Comparison of ENCODE assay signal across 18 mouse cellular contexts in the genomic region with DNA sequence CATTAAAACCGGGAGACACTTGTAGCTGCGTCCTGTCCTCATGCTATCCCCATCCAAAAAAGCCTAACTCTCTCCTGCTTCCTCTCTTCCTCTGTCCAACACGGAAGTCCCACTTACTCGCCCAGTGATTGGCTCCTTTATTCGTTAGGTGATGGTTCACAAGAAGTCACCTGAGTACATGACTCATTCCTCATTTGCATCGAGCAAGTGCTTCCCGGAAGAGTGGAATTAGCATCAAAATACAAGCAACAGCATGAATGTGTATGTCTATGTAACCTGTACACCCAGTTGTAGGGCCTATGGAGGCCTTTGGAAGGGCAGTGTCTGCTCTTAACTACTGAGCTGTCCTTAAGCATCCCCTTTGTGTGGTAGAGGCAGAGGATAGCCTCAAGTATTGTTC. TPM values are rescaled to one million over a fixed set of nuclear protein-coding genes. Genes with fewer than 3 reads are reported as not detected.
"Had no signal": no experiment of that assay in that cellular context is flagged by ENCODE, and none has a peak within 500 bp of the region (broad histone marks: within the 10 kb centered on the region; RNA-seq: fewer than 3 reads in every experiment).

No protein-coding gene starts in this region.

- H3K27ac ChIP-seq: kidney, embryonic 15.5 days; limb, embryonic 13.5 days; lung, embryonic 15.5 days; midbrain, embryonic 12.5 days; neural tube, embryonic 13.5 days; stomach, embryonic 15.5 days had no signal

- H3K27me3 ChIP-seq: kidney, embryonic 15.5 days; limb, embryonic 13.5 days; lung, embryonic 15.5 days; midbrain, embryonic 12.5 days; neural tube, embryonic 13.5 days; stomach, embryonic 15.5 days had no signal

- DNase-seq: kidney, adult 2 months; kidney, postnatal 14 days; left cerebral cortex, postnatal 4 days; right cerebral cortex, postnatal 14 days; thymus, postnatal 4 days had no signal

- H3K4me3 ChIP-seq: kidney, embryonic 15.5 days; limb, embryonic 13.5 days; lung, embryonic 15.5 days; midbrain, embryonic 12.5 days; neural tube, embryonic 13.5 days; stomach, embryonic 15.5 days had no signal

RNA-seq across cellular contexts. Expression of gene Mgat4e, which starts 57.2 kb away (rescaled TPM):
- total RNA-seq: layer of hippocampus, adult 8-10 months; left cerebral cortex, adult 18-20 months; left cerebral cortex, postnatal 4 days; megakaryocyte-erythroid progenitor cell, adult 5-6 weeks had no signal
- polyA plus RNA-seq: kidney, embryonic 15.5 days; large intestine, adult 2 months; limb, embryonic 13.5 days; liver, embryonic 14.5 days; lung, embryonic 15.5 days; midbrain, embryonic 12.5 days; midbrain, embryonic 16.5 days; neural tube, embryonic 13.5 days; spleen, adult 2 months; stomach, embryonic 15.5 days had no signal
